Mouse (Mus musculus) liver, embryonic 12.5 days (tissue): Measurements from ENCODE around the gene Bnc2. TPM values are rescaled to one million over a fixed set of nuclear protein-coding genes. Genes with fewer than 3 reads are reported as not detected.

Source experiments
- ATAC-seq: fragments of 200-750 bp; cut with Nextera tagmentation; 2 replicates; pipeline ENCODE4 v1.8.0; 2017; ENCODE audit warnings: moderate number of reproducible peaks, mild to moderate bottlenecking, moderate library complexity
- H3K27ac ChIP-seq: fragments of 300-500 bp; sonication (generic); 2 replicates; pipeline ENCODE4 v1.5.1; 2016; ENCODE audit warnings: mild to moderate bottlenecking
- H3K27me3 ChIP-seq: fragments of 300-500 bp; sonication (generic); replicated peaks from 2 replicates; pipeline ENCODE4 v1.6.1; 2016; ENCODE audit warnings: mild to moderate bottlenecking, moderate library complexity
- H3K36me3 ChIP-seq: fragments of 300-500 bp; sonication (generic); 2 replicates; pipeline ENCODE4 v1.6.1; 2016; ENCODE audit warnings: mild to moderate bottlenecking, moderate library complexity
- H3K4me1 ChIP-seq: fragments of 300-500 bp; sonication (generic); 2 replicates; pipeline ENCODE4 v1.6.1; 2016
- H3K4me2 ChIP-seq: fragments of 300-500 bp; sonication (generic); 2 replicates; pipeline ENCODE4 v1.6.1; 2016; ENCODE audit warnings: mild to moderate bottlenecking, moderate library complexity
- H3K4me3 ChIP-seq: fragments of 300-500 bp; sonication (generic); 2 replicates; pipeline ENCODE4 v1.5.1; 2016; ENCODE audit warnings: mild to moderate bottlenecking, moderate library complexity
- H3K9ac ChIP-seq: fragments of 300-500 bp; sonication (generic); 2 replicates; pipeline ENCODE4 v1.6.1; 2016; ENCODE audit warnings: mild to moderate bottlenecking, moderate library complexity
- H3K9me3 ChIP-seq: fragments of 300-500 bp; sonication (generic); replicated peaks from 2 replicates; pipeline ENCODE4 v1.6.1; 2016; ENCODE audit warnings: mild to moderate bottlenecking, moderate library complexity
- WGBS: fragments of 180-500 bp; shearing (Covaris S2); methylation state at CpG from one replicate; pipeline ENCODE4 v1.1.7; 2016; ENCODE audit not compliant: insufficient replicate concordance; 5-methylcytosine and 5-hydroxymethylcytosine counted together
- polyA plus RNA-seq: library from polyadenylated mRNA; unstranded; fragments of >200 nt; fragmentation: Nextera tagmentation; extraction: Ambion mirVana; gene quantifications from 2 replicates; pipeline ENCODE4 v1.2.1, GENCODE M21; 2016

Bnc2 gene
- polyA plus RNA-seq, 1 experiment from 2014 or later, result 1.5 TPM

DNA sequence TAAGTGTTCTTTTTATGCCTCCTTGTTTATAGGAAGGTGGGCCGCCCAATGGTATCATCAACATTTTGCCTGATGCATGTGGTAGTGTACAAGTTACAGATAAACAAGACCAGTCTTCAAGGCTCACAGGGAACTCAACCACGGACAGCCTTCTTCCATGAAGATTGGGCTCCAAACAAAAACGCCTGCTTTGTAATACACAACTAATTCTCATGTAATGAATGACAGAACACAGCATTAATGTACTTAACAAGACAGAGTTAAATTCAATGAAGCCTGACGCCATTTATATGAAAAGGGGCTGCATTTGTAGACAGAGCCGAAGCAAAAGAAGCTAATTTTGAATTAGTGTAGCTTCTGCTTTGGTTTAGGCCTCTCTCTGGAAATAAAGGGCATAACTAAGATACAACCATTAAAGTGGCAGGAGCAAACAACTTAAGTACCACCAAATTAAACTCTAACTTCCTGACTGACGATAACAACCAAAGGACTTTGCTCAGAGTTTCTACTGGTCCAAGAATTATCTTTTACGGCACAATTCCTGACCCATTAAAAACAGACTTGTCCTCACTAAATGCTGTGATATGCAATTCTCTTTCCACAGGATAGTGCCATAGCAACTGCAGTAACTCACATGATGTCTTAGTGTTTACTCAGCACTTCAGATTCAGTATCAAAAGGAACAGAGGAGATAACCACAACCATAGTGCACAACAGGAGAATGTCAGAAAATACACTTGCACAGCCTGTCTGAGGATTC is 225.6 kb downstream of the Bnc2 start:
- no peaks in the 10 kb centered on the region for H3K9me3 ChIP-seq
- H3K9ac ChIP-seq, result no peak overlapping the region
- no peaks in the 10 kb centered on the region for H3K27me3 ChIP-seq
- ATAC-seq, result no peak
- 66% methylated on average over 7 of the region's 7 CpGs for WGBS
- H3K36me3 ChIP-seq, result no peaks in the 10 kb centered on the region
- no peaks in the 10 kb centered on the region for H3K4me1 ChIP-seq
- H3K27ac ChIP-seq, result no peak overlapping the region
- H3K4me3 ChIP-seq, result no peak overlapping the region
- H3K4me2 ChIP-seq, result no peak overlapping the region

DNA sequence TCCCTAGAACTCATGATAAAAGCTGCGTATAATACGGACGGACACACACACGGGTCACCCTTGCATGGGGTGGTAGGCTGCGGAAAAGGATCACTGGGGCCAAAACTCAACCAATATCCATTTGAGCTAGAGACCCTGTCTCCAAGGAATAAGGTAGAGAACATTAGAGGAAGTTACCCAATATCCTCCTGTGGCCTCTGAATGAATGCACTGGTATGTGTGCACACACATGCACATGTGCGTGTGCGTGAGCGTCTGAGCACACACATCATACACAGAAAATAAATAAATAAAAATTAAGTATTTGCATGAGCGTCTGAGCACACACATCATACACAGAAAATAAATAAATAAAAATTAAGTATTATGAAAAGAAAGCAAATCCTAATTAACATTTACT is 241.8 kb downstream of the Bnc2 start:
- no peak for ATAC-seq
- WGBS, result 79% methylated on average over 9 of the region's 9 CpGs
- no peaks in the 10 kb centered on the region for H3K9me3 ChIP-seq
- H3K27me3 ChIP-seq, result no peaks in the 10 kb centered on the region
- no peaks in the 10 kb centered on the region for H3K36me3 ChIP-seq
- H3K4me2 ChIP-seq, result no peak overlapping the region
- H3K4me3 ChIP-seq, result no peak overlapping the region
- 0 out of 2 replicates have a peak, but pooled peaks cover 4% of the 10 kb centered on the region for H3K4me1 ChIP-seq
- H3K9ac ChIP-seq, result no peak overlapping the region
- no peak overlapping the region for H3K27ac ChIP-seq

- H3K9ac ChIP-seq, result no peak overlapping the region
- H3K9me3 ChIP-seq, result no peaks in the 10 kb centered on the region
- no peak overlapping the region for H3K4me3 ChIP-seq
- H3K27me3 ChIP-seq, result no peaks in the 10 kb centered on the region
- H3K27ac ChIP-seq, result no peak overlapping the region
- ATAC-seq, result no peak
- WGBS, result 21% methylated on average over 6 of the region's 6 CpGs
- no peaks in the 10 kb centered on the region for H3K36me3 ChIP-seq
- 0 out of 2 replicates have a peak, but pooled peaks cover 4% of the 10 kb centered on the region for H3K4me1 ChIP-seq
- no peak overlapping the region for H3K4me2 ChIP-seq
Measured at GRCm38 (mm10) chr4:84431677-84432515, 243.2 kb downstream of the Bnc2 start.

GRCm38 (mm10) chr4:84427955-84428354 is 247.1 kb downstream of the Bnc2 start:
- 77% methylated on average over 3 of the region's 3 CpGs for WGBS
- no peak overlapping the region for H3K4me3 ChIP-seq
- no peak for ATAC-seq
- no peaks in the 10 kb centered on the region for H3K36me3 ChIP-seq
- H3K4me1 ChIP-seq, result 0 out of 2 replicates have a peak, but pooled peaks cover 4% of the 10 kb centered on the region
- no peak overlapping the region for H3K4me2 ChIP-seq
- H3K9ac ChIP-seq, result no peak overlapping the region
- H3K27me3 ChIP-seq, result no peaks in the 10 kb centered on the region
- no peak overlapping the region for H3K27ac ChIP-seq
- no peaks in the 10 kb centered on the region for H3K9me3 ChIP-seq

DNA sequence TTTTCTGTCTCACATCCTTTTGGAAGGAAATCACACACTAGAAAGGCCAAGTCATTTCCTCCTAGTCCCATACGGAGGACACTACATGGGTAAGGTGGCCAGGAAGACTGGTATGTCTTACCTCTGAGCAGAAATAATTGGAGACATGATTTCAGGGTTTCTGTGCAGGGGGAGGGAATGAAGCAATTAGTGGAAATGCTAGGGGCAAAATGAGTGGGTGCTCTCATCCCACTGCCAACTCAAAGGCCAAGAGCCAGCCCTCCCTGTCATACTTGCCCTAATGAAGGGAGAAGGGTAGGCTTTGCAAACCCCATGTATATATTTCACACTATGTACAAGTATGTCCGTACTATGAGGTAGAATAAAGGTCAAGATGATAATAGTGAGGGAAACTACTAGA is 263.6 kb downstream of the Bnc2 start:
- no peak overlapping the region for H3K4me3 ChIP-seq
- no peaks in the 10 kb centered on the region for H3K9me3 ChIP-seq
- H3K9ac ChIP-seq, result no peak overlapping the region
- H3K27me3 ChIP-seq, result no peaks in the 10 kb centered on the region
- H3K4me1 ChIP-seq, result no peaks in the 10 kb centered on the region
- 73% methylated on average over 2 of the region's 2 CpGs for WGBS
- H3K36me3 ChIP-seq, result no peaks in the 10 kb centered on the region
- H3K27ac ChIP-seq, result no peak overlapping the region
- ATAC-seq, result no peak
- no peak overlapping the region for H3K4me2 ChIP-seq

DNA sequence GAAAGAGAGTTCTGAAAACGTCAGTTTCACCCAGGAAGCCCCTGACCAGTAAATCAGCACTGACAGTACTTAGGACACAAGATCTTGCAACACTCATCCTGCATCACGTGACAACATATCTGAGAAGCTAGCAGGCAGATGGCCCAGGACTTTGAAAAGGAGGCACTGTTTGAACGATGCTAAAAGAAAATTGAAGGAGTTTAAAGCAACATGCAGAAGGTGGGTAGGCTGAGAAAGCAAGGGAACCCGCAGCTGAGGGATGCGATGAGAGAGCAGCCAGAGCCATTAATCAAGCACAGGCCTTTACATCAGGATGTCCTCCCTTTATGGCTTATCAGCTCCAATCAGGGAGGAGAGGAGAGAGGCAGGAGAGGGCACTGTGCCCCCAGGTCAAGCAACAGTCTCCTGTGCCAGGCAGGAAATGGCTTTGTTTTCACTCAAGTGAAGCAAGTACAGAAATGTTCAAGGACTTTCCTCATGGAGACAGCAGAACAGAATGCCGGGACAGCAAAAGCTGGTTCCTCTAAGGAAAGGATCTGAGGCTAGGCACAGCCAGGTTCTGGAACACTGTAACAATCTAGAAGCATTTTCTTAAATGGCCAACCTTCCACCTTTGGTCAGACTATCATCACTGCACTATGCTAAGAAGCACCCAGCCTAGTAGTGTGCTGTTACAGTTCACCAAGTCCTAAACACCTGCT is 267.6 kb downstream of the Bnc2 start:
- no peaks in the 10 kb centered on the region for H3K36me3 ChIP-seq
- 43% methylated on average over 6 of the region's 6 CpGs for WGBS
- no peak overlapping the region for H3K4me2 ChIP-seq
- H3K4me1 ChIP-seq, result no peaks in the 10 kb centered on the region
- no peak overlapping the region for H3K4me3 ChIP-seq
- no peak overlapping the region for H3K27ac ChIP-seq
- ATAC-seq, result no peak
- no peaks in the 10 kb centered on the region for H3K9me3 ChIP-seq
- H3K9ac ChIP-seq, result no peak overlapping the region
- H3K27me3 ChIP-seq, result no peaks in the 10 kb centered on the region

DNA sequence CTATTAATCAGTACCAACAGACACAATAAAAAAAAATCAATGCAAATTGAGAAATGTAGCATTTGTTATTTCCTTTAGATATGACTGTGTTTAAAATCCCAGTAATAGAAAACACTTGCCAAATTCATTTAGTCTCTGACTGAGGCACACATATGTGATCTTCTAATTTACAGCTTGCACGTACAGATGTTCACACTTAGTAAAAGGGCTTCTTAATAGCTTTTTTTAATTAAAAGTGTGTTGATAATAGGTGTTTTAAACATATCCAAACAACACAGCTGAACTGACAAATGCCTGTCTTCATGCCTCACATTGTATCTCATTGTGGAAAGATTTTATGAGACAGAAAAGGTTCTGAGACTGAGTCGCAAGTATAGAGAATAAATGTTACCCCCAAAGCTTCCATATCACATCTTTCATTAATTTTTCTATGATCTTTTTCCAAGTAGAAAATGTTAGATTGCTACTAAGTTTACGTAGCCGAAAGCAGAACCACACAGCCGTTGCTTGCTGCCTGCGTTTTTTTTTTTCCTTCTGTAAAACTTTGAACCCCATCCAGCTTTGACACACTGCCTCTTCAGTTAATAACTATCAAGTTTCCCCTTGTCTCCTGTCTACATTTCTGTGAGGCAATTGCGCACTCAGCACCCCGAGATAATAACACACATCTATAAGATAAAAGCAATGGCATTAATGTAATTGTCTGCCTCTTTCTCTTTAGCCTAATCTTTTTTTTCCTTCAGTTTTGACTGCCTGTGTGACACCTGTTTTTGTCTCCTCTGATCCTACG is 271.5 kb downstream of the Bnc2 start:
- no peaks in the 10 kb centered on the region for H3K36me3 ChIP-seq
- no peak overlapping the region for H3K4me2 ChIP-seq
- no peak overlapping the region for H3K9ac ChIP-seq
- H3K9me3 ChIP-seq, result no peaks in the 10 kb centered on the region
- no peaks in the 10 kb centered on the region for H3K27me3 ChIP-seq
- 63% methylated on average over 9 of the region's 9 CpGs for WGBS
- H3K4me3 ChIP-seq, result no peak overlapping the region
- no peak for ATAC-seq
- no peaks in the 10 kb centered on the region for H3K4me1 ChIP-seq
- no peak overlapping the region for H3K27ac ChIP-seq

DNA sequence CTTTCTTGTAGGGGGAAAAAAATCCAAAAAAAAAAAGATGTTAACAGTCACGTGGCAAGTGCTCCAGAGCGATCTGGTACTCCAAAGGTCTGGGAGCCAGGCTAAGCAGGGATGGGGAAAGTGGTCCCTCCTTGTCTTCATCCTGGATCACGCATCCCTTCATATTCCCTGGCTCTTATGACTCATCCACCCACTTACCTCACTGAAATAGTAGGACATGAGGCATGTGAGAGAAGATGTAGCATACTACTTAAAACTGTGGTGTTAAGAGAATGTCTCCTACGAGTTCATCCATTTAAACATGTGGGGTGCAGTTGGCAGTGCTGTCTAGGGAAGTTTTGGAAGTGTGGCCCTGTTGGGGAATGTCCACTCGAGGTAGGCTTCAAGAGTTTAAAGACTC is 286.1 kb downstream of the Bnc2 start:
- Histone ChIP-seq H3K4me1 (no peaks in the 10 kb centered on the region), H3K36me3 (no peaks in the 10 kb centered on the region), H3K4me2 (no peak overlapping the region), H3K27me3 (no peaks in the 10 kb centered on the region), H3K4me3 (no peak overlapping the region), H3K9ac (no peak overlapping the region), H3K9me3 (no peaks in the 10 kb centered on the region), H3K27ac (no peak overlapping the region)
- 76% methylated on average over 5 of the region's 5 CpGs for WGBS
- ATAC-seq, result no peak

DNA sequence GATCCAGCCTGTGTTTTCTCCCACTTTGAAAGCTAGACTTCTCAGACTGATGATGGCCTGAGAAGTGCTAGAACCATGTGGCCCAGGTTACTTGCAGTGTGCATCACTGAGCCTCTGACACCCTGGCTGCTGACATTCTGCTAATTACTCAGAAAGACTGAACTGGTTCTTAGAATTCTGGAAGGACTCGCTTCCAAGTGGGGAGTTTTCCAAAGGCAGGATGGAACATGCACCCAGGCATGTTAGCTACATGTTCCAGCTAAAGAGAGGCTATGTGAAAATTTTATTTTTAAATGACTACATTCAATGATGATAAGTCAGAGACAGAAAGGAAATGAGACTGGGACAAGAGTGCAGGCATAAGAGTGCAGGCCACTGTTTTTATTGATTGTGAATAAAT is 289.9 kb downstream of the Bnc2 start:
- H3K27me3 ChIP-seq, result no peaks in the 10 kb centered on the region

DNA sequence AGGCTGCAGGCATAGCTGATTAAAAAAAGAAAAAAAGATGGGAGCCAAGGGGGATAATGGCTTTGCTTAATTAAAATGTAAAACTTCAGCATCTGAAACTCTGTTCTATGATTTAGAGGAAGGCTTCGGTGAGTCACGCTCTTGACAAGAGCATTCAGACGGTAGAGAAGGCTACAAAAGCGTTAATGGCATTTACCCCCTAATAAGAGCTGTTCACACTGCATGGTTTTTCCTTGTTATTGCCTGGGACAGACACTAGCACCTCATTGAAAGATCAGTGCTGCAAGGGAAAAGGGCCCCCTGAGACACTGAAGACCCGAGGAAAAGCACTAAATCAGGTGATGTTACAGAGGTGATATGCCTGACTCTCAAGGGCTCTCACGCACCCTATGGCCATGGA is 295.8 kb downstream of the Bnc2 start:
- WGBS, result 67% methylated on average over 6 of the region's 6 CpGs
- H3K27ac ChIP-seq, result no peak overlapping the region
- H3K9ac ChIP-seq, result no peak overlapping the region
- no peak for ATAC-seq
- H3K36me3 ChIP-seq, result no peaks in the 10 kb centered on the region
- H3K27me3 ChIP-seq, result no peaks in the 10 kb centered on the region
- no peak overlapping the region for H3K4me3 ChIP-seq
- H3K9me3 ChIP-seq, result no peaks in the 10 kb centered on the region
- no peaks in the 10 kb centered on the region for H3K4me1 ChIP-seq
- H3K4me2 ChIP-seq, result no peak overlapping the region

More for the DNA sequence above, 289.9 kb downstream of the Bnc2 start:
- no peaks in the 10 kb centered on the region for H3K4me1 ChIP-seq
- no peak overlapping the region for H3K27ac ChIP-seq
- no peak overlapping the region for H3K4me2 ChIP-seq
- H3K9ac ChIP-seq, result no peak overlapping the region
- no peaks in the 10 kb centered on the region for H3K9me3 ChIP-seq
- WGBS, result 74% methylated on average over 1 of the region's 1 CpGs
- H3K4me3 ChIP-seq, result no peak overlapping the region
- no peaks in the 10 kb centered on the region for H3K36me3 ChIP-seq
- no peak for ATAC-seq

DNA sequence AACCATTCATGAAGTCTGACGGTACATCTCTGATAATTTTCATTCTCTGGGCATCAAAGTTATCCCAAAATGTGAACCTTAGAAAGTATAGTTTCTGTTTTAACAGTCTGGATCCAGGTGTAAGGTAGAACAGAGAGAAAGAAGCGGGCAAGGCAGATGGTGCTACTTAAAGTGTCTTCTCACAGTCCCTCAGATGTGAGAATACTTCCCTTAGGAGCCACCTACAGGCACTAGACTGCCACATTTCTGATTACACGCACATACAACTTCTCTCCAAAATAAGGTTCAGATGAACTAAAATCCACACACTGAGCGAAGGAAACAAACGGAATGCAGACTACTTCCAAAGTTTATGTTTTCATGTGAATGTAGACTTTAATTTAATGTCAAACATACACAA is 297.6 kb downstream of the Bnc2 start:
- no peak overlapping the region for H3K4me2 ChIP-seq
- H3K9ac ChIP-seq, result no peak overlapping the region
- no peak overlapping the region for H3K27ac ChIP-seq
- ATAC-seq, result no peak
- H3K4me1 ChIP-seq, result no peaks in the 10 kb centered on the region
- 77% methylated on average over 5 of the region's 5 CpGs for WGBS
- no peaks in the 10 kb centered on the region for H3K36me3 ChIP-seq
- no peaks in the 10 kb centered on the region for H3K27me3 ChIP-seq
- H3K9me3 ChIP-seq, result no peaks in the 10 kb centered on the region
- H3K4me3 ChIP-seq, result no peak overlapping the region
